Mouse (Mus musculus): ENCODE measurements around the gene Hist2h2be.

Hist2h2be gene

GRCm38 (mm10) chr3:96220765-96221639 lies at the start of gene Hist2h2be, which contains the start of gene Hist2h2ac:
TSS of gene Hist2h2be (plus strand) at chr3:96221119.
TSS of gene Hist2h2ac (minus strand) at chr3:96220880.
- DNase-seq = peak; percentile 95

GRCm38 (mm10) chr3:96171583-96172196 lies 49.2 kb upstream of the Hist2h2be start:
- DNase-seq = no peak

- DNase-seq = peak; percentile 85
Measured at GRCm38 (mm10) chr3:96172197-96173178, 48.4 kb upstream of the Hist2h2be start, which contains the start of gene Sf3b4. TSS of gene Sf3b4 (plus strand) at chr3:96172332.

GRCm38 (mm10) chr3:96173185-96173584 lies 47.7 kb upstream of the Hist2h2be start:
- DNase-seq = peak; percentile 20

- DNase-seq = peak; percentile 53
Measured at GRCm38 (mm10) chr3:96174042-96174441, 46.9 kb upstream of the Hist2h2be start.

GRCm38 (mm10) chr3:96175251-96175650 lies 45.7 kb upstream of the Hist2h2be start:
- peak; percentile 29 for DNase-seq

- peak; percentile 26 for DNase-seq
Measured at GRCm38 (mm10) chr3:96178427-96178826, 42.5 kb upstream of the Hist2h2be start.

GRCm38 (mm10) chr3:96178902-96179301 lies 42.0 kb upstream of the Hist2h2be start:
- DNase-seq = peak; percentile 39

GRCm38 (mm10) chr3:96179531-96179930 lies 41.4 kb upstream of the Hist2h2be start:
- peak; percentile 76 for DNase-seq

GRCm38 (mm10) chr3:96180727-96181477 lies 40.0 kb upstream of the Hist2h2be start, which contains the start of gene Sv2a:
TSS of gene Sv2a (plus strand) at chr3:96181151.
- DNase-seq = peak; percentile 85

GRCm38 (mm10) chr3:96181510-96182381 lies 39.2 kb upstream of the Hist2h2be start:
- DNase-seq = peak; percentile 68

GRCm38 (mm10) chr3:96182382-96182776 lies 38.5 kb upstream of the Hist2h2be start:
- DNase-seq = peak; percentile 63

- no peak for DNase-seq
Measured at GRCm38 (mm10) chr3:96192977-96193376, 27.9 kb upstream of the Hist2h2be start.

- DNase-seq = peak; percentile 31
Measured at GRCm38 (mm10) chr3:96194966-96195365, 26.0 kb upstream of the Hist2h2be start.

- DNase-seq = peak; percentile 40
Measured at GRCm38 (mm10) chr3:96195616-96196313, 25.2 kb upstream of the Hist2h2be start.

GRCm38 (mm10) chr3:96196437-96197128 lies 24.3 kb upstream of the Hist2h2be start:
- peak; percentile 61 for DNase-seq

- peak; percentile 91 for DNase-seq
Measured at GRCm38 (mm10) chr3:96197129-96197749, 23.7 kb upstream of the Hist2h2be start.

GRCm38 (mm10) chr3:96198181-96198580 lies 22.7 kb upstream of the Hist2h2be start:
- peak; percentile 57 for DNase-seq

Data from cerebellum, adult 9-10 months (tissue).